Mouse (Mus musculus): Measurements from ENCODE around the gene Ank3.

The Ank3 gene

GRCm38 (mm10) chr10:69726806-69727205 lies 328.2 kb downstream of the Ank3 start:
- no peak for DNase-seq

DNA sequence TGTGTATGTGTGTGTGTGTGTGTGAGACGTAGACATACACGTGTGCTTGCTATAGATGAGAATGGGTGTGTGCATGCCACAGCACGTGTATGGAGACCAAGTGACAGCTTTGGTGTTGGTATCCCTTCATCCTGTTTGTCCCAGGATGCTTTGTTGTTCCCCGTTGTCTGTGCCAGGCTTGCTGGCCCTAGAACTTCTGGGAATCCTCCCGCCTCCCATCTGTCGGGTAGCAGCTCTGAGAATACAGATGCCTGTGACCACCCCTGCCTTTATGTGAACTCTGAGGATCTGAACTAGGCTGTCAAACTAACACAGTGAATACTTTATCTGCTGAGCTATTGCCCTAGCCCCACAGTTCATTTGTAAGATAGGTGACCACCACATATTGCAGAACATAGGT lies 330.3 kb downstream of the Ank3 start:
- DNase-seq = no peak

GRCm38 (mm10) chr10:69730351-69730871 lies 331.8 kb downstream of the Ank3 start:
- DNase-seq = peak; percentile 37 to 54

DNA sequence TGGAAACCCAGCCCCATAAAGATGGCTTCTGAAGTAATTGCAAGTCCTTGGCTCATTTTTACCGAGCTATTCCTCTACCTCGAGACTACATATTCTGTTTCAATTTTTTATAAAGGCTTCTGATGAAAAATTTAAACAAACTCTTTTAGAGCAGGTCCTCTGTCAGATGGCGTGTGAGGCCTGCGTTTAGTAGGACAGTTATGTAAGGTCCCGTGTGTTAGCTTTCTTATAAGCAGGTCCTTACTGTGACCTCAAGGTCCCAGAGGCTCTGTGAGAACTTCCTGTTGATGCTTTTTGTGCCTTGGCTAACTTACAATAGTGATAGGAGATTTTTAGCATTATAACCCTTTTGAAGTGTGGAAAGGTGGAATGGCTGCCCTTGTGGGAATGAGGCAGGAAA lies 332.8 kb downstream of the Ank3 start:
- no peak for DNase-seq

- DNase-seq = peak; percentile 47 to 70
Observed at GRCm38 (mm10) chr10:69731863-69732262, 333.3 kb downstream of the Ank3 start.

- DNase-seq = no peak
Observed at GRCm38 (mm10) chr10:69736241-69736640, 337.7 kb downstream of the Ank3 start.

- DNase-seq = no peak
Observed at GRCm38 (mm10) chr10:69738741-69739271, 340.2 kb downstream of the Ank3 start.

DNA sequence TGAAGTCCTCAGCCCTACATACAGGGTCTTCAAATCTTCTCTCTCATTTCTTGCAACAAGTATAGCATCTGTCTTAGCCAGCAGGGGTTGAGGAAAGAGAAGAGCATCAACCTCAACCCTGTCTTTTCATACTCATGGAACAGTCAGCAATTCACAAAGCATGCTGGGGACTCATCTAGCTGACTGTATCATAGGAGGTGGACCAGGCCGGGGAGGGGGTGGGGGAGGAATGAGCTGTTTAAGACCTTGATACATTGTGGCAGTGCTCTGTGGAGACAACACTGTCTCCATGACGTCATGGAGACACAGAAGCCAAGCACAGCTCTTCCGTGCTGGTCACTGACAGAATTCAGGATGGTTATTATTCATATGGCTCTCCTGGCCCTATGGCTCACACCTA lies 344.0 kb downstream of the Ank3 start:
- no peak for DNase-seq

- DNase-seq = peak; percentile 68 to 69
Observed at GRCm38 (mm10) chr10:69744181-69744580, 345.6 kb downstream of the Ank3 start.

DNA sequence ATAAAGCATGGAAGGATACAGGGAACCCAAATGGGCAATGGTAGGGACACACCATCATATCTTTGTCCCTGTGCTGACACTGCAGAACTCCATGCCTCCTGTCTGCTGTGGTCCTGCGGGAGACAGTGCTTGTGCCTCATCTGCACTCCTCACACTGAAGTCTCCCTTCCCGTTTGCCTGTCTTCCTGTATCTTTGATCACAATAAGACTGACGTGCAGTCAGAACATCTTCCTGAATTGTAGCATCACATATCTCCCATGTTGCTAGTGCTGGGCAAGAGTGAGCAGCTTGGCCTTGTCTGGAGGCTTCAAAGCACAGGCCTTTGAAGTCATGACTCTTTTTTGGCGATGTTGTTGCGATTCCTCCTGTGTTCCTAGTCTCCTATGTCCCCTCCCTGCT lies 346.3 kb downstream of the Ank3 start:
- DNase-seq = no peak

DNA sequence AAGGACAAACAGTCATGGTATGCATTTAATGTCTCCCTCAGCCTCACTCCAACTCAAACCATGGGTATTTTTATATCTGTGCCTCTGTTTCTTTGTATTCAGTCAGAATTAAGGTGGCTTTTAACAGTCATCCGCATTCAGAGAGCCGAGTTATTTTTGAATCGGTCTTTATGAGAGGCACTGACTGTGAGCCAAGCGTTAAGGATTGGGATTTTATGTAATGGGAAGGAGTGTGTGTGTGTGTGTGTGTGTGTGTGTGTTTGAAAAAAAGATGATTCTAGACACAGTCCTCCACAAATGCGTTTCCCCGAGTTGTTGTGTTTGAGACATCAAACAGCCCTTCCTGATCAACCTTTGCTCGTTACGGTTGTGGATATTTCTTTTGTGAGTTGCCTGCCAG lies 347.7 kb downstream of the Ank3 start:
- DNase-seq = no peak

DNA sequence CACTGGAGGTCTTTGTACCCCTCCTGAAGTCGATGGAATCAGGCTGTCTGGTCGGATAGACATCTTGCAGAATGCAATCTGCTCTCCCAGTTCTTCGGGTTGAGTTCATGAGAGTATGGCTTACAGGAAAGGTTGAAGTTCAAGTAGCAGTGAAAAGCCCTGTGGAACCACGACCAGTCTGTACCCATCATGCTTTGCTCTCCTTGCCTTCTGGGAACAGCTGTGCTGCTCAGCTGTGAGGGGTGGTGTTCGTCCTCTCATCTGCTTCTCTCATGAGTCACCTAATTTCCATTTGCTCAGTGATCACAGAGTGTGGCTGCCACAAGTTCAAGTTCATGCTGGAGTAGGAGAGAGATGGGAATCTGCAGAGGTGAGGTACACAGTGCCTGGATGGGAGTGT lies 348.2 kb downstream of the Ank3 start:
- DNase-seq = no peak

GRCm38 (mm10) chr10:69751416-69751815 lies 352.8 kb downstream of the Ank3 start:
- no peak for DNase-seq

DNA sequence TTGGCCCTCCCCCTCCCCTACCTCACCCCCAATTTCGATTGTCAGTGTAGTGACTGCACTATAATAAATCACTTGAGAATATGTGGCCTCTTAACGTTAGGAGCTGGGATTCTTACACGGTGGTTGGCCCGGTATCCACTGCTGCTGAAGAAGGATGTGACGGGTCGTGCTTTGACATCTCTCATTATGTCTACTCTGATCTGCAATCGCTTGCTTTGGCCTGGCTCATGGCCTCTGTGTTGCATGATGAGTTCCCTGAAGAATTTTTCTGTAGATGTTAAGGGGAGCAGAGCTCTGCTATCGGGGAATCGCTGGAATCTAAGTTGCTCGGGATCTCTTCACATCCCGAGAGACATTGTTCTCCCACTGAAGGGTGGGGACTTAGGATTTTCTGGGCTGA lies 354.9 kb downstream of the Ank3 start:
- peak in 1 of 2 experiments; percentile 44 for DNase-seq

DNA sequence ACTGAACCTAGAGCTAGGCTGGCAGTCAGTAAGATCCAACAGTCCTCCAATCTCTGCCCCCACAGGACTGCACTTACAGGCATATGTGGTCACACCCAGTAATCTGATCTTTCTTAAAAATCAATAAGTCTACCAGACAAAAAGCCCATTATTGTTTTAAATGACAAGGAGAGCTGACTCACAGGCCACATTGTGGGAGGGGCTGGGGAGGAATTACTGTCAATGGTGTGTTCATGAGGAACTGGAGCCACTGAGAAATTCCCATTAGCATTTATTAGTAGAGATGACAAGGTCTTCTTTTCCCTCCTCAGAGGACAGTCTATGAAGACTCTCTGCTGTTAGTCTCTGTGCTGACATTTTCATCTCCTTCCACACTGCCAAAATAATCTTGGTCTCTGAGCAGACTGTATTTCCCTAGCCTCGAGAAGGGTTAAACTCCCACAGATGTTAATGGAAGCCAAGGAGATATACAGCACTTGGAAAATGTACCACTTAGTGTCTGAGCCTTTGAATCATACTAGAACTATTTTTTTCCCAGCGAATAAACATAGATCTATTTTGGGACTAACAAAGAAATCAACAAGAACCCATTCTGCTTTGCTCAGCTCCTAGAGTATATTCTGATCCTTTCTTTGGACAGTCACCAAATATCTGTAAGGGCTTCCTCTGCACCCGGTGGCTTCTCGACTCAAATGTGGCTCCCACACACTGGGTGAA lies 358.5 kb downstream of the Ank3 start:
- DNase-seq = no peak

DNA sequence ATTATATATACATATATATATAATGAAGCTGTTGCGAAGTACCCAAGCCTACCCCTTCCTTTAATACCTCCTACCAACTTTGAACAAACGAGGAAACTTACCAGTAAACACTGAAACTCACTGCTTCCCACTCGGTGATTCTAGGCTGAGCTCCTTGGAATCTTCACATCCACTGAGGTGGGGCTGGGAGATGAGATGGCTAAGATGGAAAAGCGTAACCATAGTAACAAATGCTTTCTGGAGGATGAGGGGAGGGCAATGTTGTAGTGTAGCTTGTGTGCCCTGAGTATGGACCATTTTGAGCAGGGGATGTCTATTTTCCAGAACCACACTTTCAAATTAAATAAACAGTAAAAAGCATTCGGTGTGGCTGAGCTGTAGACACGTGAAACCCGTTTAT lies 364.4 kb downstream of the Ank3 start:
- no peak for DNase-seq

DNA sequence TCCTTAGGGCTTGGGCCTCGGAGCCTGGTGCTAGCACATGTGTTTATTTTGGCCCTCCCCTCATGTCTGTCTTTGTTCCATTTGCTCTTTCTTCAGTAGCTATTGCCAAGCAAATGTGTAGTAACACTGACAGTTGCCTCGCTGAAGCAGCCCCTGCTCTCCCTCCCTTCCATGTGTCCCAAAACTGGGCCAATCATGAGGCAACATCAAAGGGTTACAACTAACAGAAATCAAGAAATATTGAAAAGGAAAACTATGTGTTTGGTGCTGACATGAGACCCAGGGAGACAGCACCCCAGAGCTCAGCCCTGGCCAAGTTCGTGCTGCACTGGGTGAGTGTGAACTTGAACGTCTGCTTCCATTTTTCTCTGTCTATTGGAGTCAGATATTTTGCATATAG lies 365.8 kb downstream of the Ank3 start:
- no peak for DNase-seq

DNA sequence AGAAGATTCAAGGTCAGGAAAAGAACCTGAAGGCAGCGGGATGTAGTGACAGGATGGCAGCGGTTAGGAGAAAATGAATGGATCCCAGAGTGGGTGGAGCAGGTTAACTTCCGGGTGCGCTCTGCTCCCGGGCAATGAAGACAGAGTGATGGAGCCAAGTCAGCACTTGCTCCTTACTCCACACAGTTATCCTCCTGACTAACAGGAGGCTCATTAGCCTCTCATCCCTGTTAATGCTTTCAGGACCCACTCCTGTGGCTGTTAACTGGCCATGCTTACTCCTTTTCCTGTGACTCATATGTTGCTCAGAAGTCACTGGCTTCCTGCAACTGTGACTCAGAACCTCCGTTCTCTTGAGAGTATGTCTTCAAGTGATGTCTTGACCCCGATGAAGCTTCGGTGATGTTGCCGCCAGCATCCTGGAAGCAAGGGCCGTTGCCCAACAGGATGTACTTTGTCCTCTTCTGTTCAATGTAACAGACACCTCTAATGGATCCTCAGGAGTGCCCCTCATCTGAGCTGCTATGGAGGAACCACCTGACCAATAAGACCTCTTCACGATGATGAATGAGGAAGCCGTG lies 378.6 kb downstream of the Ank3 start:
- DNase-seq = no peak

GRCm38 (mm10) chr10:69777736-69778135 lies 379.2 kb downstream of the Ank3 start:
- DNase-seq = no peak

DNA sequence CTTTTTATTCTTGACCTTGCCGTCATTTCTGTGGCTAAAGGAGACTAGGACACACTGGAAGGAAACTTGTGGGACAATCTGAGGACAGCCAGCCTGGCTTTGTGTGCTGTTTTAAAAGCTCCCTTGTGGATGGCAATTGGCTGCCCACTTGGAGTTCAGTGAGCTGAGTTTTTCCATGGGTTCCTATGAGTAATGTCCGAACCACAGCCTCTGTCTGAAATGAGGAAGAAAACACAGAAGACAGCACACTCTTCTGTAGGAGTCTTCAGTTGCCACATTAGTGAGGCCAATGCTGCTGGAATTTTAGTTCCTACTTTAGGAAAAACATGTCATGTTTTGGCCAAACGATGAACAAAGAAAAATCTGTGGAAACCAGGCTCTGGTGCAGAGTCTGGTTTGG lies 380.7 kb downstream of the Ank3 start:
- DNase-seq = no peak

- peak; percentile 69 to 75 for DNase-seq
Observed at GRCm38 (mm10) chr10:69781491-69781890, 382.9 kb downstream of the Ank3 start.

DNA sequence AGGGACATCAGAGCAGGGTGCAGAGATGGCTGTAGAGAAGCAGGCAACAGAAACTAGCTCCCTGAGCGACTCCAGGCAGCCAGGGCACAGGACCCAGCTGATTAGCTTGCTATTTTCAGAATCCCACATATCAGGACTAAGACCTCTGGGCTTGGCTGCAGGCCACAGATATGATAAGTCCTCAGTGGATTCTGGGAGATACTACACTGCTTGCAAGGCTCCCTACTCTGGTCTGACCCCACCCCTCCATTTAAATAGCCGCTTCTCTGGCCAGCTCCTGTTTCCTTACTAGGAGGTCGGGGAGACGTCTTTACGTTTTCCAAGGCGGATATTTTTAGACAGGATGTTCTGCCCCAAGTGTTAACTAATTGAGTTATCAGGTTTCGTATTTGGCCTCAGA lies 386.7 kb downstream of the Ank3 start:
- DNase-seq = peak in 1 of 2 experiments; percentile 37

- no peak for DNase-seq
Observed at GRCm38 (mm10) chr10:69785692-69786091, 387.1 kb downstream of the Ank3 start.
